Mouse (Mus musculus): ENCODE results near the gene 1700021F07Rik. TPM values are rescaled to one million over a fixed set of nuclear protein-coding genes. Genes with fewer than 3 reads are reported as not detected.

Gene 1700021F07Rik
- polyA plus RNA-seq, 1 experiment from 2014 or later: not detected

GRCm38 (mm10) chr2:173535390-173535789, 13.0 kb downstream of the 1700021F07Rik start:
- Histone ChIP-seq H3K27me3 (replicated peaks) (peaks cover 18% of the 10 kb centered on the region), H3K36me3 (no peaks in the 10 kb centered on the region), H3K9me3 (no peaks in the 10 kb centered on the region), H3K27ac (replicated peaks) (no peak overlapping the region), H3K9ac (no peak overlapping the region), H3K4me2 (no peak overlapping the region), H3K4me3 (no peak overlapping the region), H3K4me1 (peaks cover 10% of the 10 kb centered on the region; the same call in 1 of the 2 replicates)
- ATAC-seq (ENCODE audit: extremely low read depth, insufficient number of reproducible peaks, low FRiP score, low TSS enrichment): no peak
- 82% methylated on average over 18 of the region's 18 CpGs for WGBS

- Histone ChIP-seq H3K4me2 (no peak overlapping the region), H3K27me3 (replicated peaks) (peaks cover 22% of the 10 kb centered on the region), H3K27ac (replicated peaks) (no peak overlapping the region), H3K9me3 (no peaks in the 10 kb centered on the region), H3K4me1 (peaks cover 11% of the 10 kb centered on the region; the same call in 1 of the 2 replicates), H3K36me3 (no peaks in the 10 kb centered on the region), H3K9ac (no peak overlapping the region), H3K4me3 (no peak overlapping the region)
- WGBS: 84% methylated on average over 9 of the region's 9 CpGs
- ATAC-seq (ENCODE audit: extremely low read depth, insufficient number of reproducible peaks, low FRiP score, low TSS enrichment): no peak
Observed at GRCm38 (mm10) chr2:173535886-173536285, 13.5 kb downstream of the 1700021F07Rik start.

- H3K4me2 ChIP-seq: peak overlapping the region; percentile 35
- WGBS: 32% methylated on average over 15 of the region's 15 CpGs
- H3K27me3 ChIP-seq (replicated peaks): peaks cover 28% of the 10 kb centered on the region
- H3K27ac ChIP-seq (replicated peaks): no peak overlapping the region
- peaks cover 11% of the 10 kb centered on the region; the same call in 1 of the 2 replicates for H3K4me1 ChIP-seq
- H3K36me3 ChIP-seq: no peaks in the 10 kb centered on the region
- ATAC-seq (ENCODE audit: extremely low read depth, insufficient number of reproducible peaks, low FRiP score, low TSS enrichment): no peak
- H3K9me3 ChIP-seq: no peaks in the 10 kb centered on the region
- no peak overlapping the region for H3K4me3 ChIP-seq
- no peak overlapping the region for H3K9ac ChIP-seq
Observed at GRCm38 (mm10) chr2:173539781-173540180, 17.4 kb downstream of the 1700021F07Rik start.

- Histone ChIP-seq H3K27ac (replicated peaks) (no peak overlapping the region), H3K4me2 (no peak overlapping the region), H3K27me3 (replicated peaks) (peaks cover 38% of the 10 kb centered on the region), H3K9me3 (no peaks in the 10 kb centered on the region), H3K4me1 (peaks cover 11% of the 10 kb centered on the region; the same call in 1 of the 2 replicates), H3K36me3 (no peaks in the 10 kb centered on the region), H3K9ac (no peak overlapping the region), H3K4me3 (no peak overlapping the region)
- ATAC-seq (ENCODE audit: extremely low read depth, insufficient number of reproducible peaks, low FRiP score, low TSS enrichment): no peak
- 33% methylated on average over 4 of the region's 4 CpGs for WGBS
Observed at GRCm38 (mm10) chr2:173541748-173542147, 19.4 kb downstream of the 1700021F07Rik start.

- Histone ChIP-seq H3K36me3 (no peaks in the 10 kb centered on the region), H3K4me2 (no peak overlapping the region), H3K4me3 (no peak overlapping the region), H3K27ac (replicated peaks) (no peak overlapping the region), H3K9me3 (no peaks in the 10 kb centered on the region), H3K27me3 (replicated peaks) (peaks cover 46% of the 10 kb centered on the region), H3K4me1 (peaks cover 11% of the 10 kb centered on the region; the same call in 1 of the 2 replicates), H3K9ac (no peak overlapping the region)
- no peak for ATAC-seq (ENCODE audit: extremely low read depth, insufficient number of reproducible peaks, low FRiP score, low TSS enrichment)
- WGBS: 74% methylated on average over 4 of the region's 4 CpGs
Observed at GRCm38 (mm10) chr2:173542716-173543115, 20.3 kb downstream of the 1700021F07Rik start.

GRCm38 (mm10) chr2:173545992-173546703, 23.8 kb downstream of the 1700021F07Rik start:
- Histone ChIP-seq H3K4me3 (no peak overlapping the region), H3K36me3 (no peaks in the 10 kb centered on the region), H3K9ac (no peak overlapping the region), H3K4me1 (no peaks in the 10 kb centered on the region), H3K4me2 (no peak overlapping the region), H3K27me3 (replicated peaks) (peaks cover 45% of the 10 kb centered on the region), H3K9me3 (no peaks in the 10 kb centered on the region), H3K27ac (replicated peaks) (no peak overlapping the region)
- WGBS: 40% methylated on average over 15 of the region's 15 CpGs
- ATAC-seq (ENCODE audit: extremely low read depth, insufficient number of reproducible peaks, low FRiP score, low TSS enrichment): no peak

GRCm38 (mm10) chr2:173549236-173549635, 26.9 kb downstream of the 1700021F07Rik start:
- 82% methylated on average over 10 of the region's 10 CpGs for WGBS

GRCm38 (mm10) chr2:173550681-173551080, 28.3 kb downstream of the 1700021F07Rik start:
- Histone ChIP-seq H3K27ac (replicated peaks) (no peak overlapping the region), H3K9ac (no peak overlapping the region), H3K4me2 (no peak overlapping the region), H3K27me3 (replicated peaks) (peaks cover 59% of the 10 kb centered on the region), H3K4me1 (no peaks in the 10 kb centered on the region), H3K4me3 (no peak overlapping the region), H3K36me3 (no peaks in the 10 kb centered on the region), H3K9me3 (no peaks in the 10 kb centered on the region)
- WGBS: 46% methylated on average over 6 of the region's 6 CpGs
- no peak for ATAC-seq (ENCODE audit: extremely low read depth, insufficient number of reproducible peaks, low FRiP score, low TSS enrichment)

More at GRCm38 (mm10) chr2:173549236-173549635, 26.9 kb downstream of the 1700021F07Rik start:
- Histone ChIP-seq H3K27me3 (replicated peaks) (peaks cover 55% of the 10 kb centered on the region), H3K36me3 (no peaks in the 10 kb centered on the region), H3K4me1 (no peaks in the 10 kb centered on the region), H3K27ac (replicated peaks) (no peak overlapping the region), H3K9me3 (no peaks in the 10 kb centered on the region), H3K4me2 (no peak overlapping the region), H3K4me3 (no peak overlapping the region), H3K9ac (no peak overlapping the region)
- no peak for ATAC-seq (ENCODE audit: extremely low read depth, insufficient number of reproducible peaks, low FRiP score, low TSS enrichment)

GRCm38 (mm10) chr2:173553863-173554262, 31.5 kb downstream of the 1700021F07Rik start:
- Histone ChIP-seq H3K9me3 (no peaks in the 10 kb centered on the region), H3K4me1 (no peaks in the 10 kb centered on the region), H3K9ac (no peak overlapping the region), H3K36me3 (no peaks in the 10 kb centered on the region), H3K4me2 (no peak overlapping the region), H3K27ac (replicated peaks) (no peak overlapping the region), H3K4me3 (no peak overlapping the region), H3K27me3 (replicated peaks) (peaks cover 49% of the 10 kb centered on the region)
- WGBS: 35% methylated on average over 9 of the region's 9 CpGs
- ATAC-seq (ENCODE audit: extremely low read depth, insufficient number of reproducible peaks, low FRiP score, low TSS enrichment): no peak

GRCm38 (mm10) chr2:173558754-173559396, 36.5 kb downstream of the 1700021F07Rik start:
- Histone ChIP-seq H3K27ac (replicated peaks) (no peak overlapping the region), H3K27me3 (replicated peaks) (peaks cover 33% of the 10 kb centered on the region), H3K4me1 (no peaks in the 10 kb centered on the region), H3K4me2 (no peak overlapping the region), H3K4me3 (no peak overlapping the region), H3K9ac (no peak overlapping the region), H3K36me3 (no peaks in the 10 kb centered on the region), H3K9me3 (no peaks in the 10 kb centered on the region)
- no peak for ATAC-seq (ENCODE audit: extremely low read depth, insufficient number of reproducible peaks, low FRiP score, low TSS enrichment)
- 58% methylated on average over 12 of the region's 12 CpGs for WGBS

GRCm38 (mm10) chr2:173561851-173562442, 39.6 kb downstream of the 1700021F07Rik start:
- 36% methylated on average over 5 of the region's 5 CpGs for WGBS
- Histone ChIP-seq H3K4me3 (no peak overlapping the region), H3K36me3 (no peaks in the 10 kb centered on the region), H3K4me2 (no peak overlapping the region), H3K9ac (no peak overlapping the region), H3K4me1 (no peaks in the 10 kb centered on the region), H3K27me3 (replicated peaks) (peaks cover 9% of the 10 kb centered on the region), H3K9me3 (no peaks in the 10 kb centered on the region), H3K27ac (replicated peaks) (no peak overlapping the region)
- ATAC-seq (ENCODE audit: extremely low read depth, insufficient number of reproducible peaks, low FRiP score, low TSS enrichment): no peak; the same call in 1 of the 2 replicates
